Mouse (Mus musculus) heart, embryonic 11.5 days (tissue): ENCODE measurements around the gene Nbeal2. TPM values are rescaled to one million over a fixed set of nuclear protein-coding genes. Genes with fewer than 3 reads are reported as not detected.

ENCODE experiments used
- ATAC-seq: fragments of 200-750 bp; cut with Nextera tagmentation; replicated peaks from 2 replicates; pipeline ENCODE4 v1.8.0; 2017; ENCODE audit warnings: moderate library complexity; ENCODE audit not compliant: insufficient number of reproducible peaks, low FRiP score, low TSS enrichment
- H3K27ac ChIP-seq: fragments of 300-500 bp; sonication (generic); 2 replicates; pipeline ENCODE4 v1.5.1; 2014; ENCODE audit warnings: mild to moderate bottlenecking, low read depth, low read length
- H3K27me3 ChIP-seq: fragments of 300-500 bp; sonication (generic); 2 replicates; pipeline ENCODE4 v1.6.1; 2014; ENCODE audit warnings: mild to moderate bottlenecking, low read length, mixed read lengths; ENCODE audit not compliant: control insufficient read depth, insufficient read depth
- H3K36me3 ChIP-seq: fragments of 300-500 bp; sonication (generic); 2 replicates; pipeline ENCODE4 v1.6.1; 2014; ENCODE audit warnings: mild to moderate bottlenecking, low read length, moderate library complexity, mixed read lengths; ENCODE audit not compliant: control insufficient read depth, insufficient read depth
- H3K4me1 ChIP-seq: fragments of 300-500 bp; sonication (generic); 2 replicates; pipeline ENCODE4 v1.6.1; 2014; ENCODE audit warnings: low read length; ENCODE audit not compliant: control insufficient read depth, insufficient read depth
- H3K4me2 ChIP-seq: fragments of 300-500 bp; sonication (generic); 2 replicates; pipeline ENCODE4 v1.6.1; 2014; ENCODE audit warnings: mild to moderate bottlenecking, moderate library complexity
- H3K4me3 ChIP-seq: fragments of 300-500 bp; sonication (generic); 2 replicates; pipeline ENCODE4 v1.5.1; 2014; ENCODE audit warnings: low read depth, low read length
- H3K9ac ChIP-seq: fragments of 300-500 bp; sonication (generic); 2 replicates; pipeline ENCODE4 v1.6.1; 2014; ENCODE audit warnings: mild to moderate bottlenecking, low read depth, low read length, moderate library complexity
- H3K9me3 ChIP-seq: fragments of 300-500 bp; sonication (generic); replicated peaks from 2 replicates; pipeline ENCODE4 v1.6.1; 2016; ENCODE audit warnings: low read length; ENCODE audit not compliant: control insufficient read depth
- WGBS: fragments of 180-500 bp; shearing (Covaris S2); extraction: QIAGEN DNeasy Blood & Tissue Kit; methylation state at CpG from one replicate; pipeline ENCODE4 v1.1.7; 2014; ENCODE audit not compliant: insufficient replicate concordance; 5-methylcytosine and 5-hydroxymethylcytosine counted together
- polyA plus RNA-seq: library from polyadenylated mRNA; unstranded; fragments of >200 nt; fragmentation: Nextera tagmentation; extraction: Ambion mirVana; gene quantifications from 2 replicates; pipeline ENCODE4 v1.2.1, GENCODE M21; 2014

Nbeal2 gene
- polyA plus RNA-seq, 1 experiment from 2014 or later: 1.4 TPM

- ATAC-seq: no peak
- H3K9ac ChIP-seq: no peak overlapping the region
- no peaks in the 10 kb centered on the region for H3K9me3 ChIP-seq
- H3K36me3 ChIP-seq: no peaks in the 10 kb centered on the region
- peaks cover 67% of the 10 kb centered on the region for H3K4me1 ChIP-seq
- 45% methylated on average over 4 of the region's 4 CpGs for WGBS
- H3K4me3 ChIP-seq: no peak overlapping the region
- H3K4me2 ChIP-seq: 0 out of 2 replicates have a peak overlapping the region, but pooled peaks have one; percentile 0
- no peaks in the 10 kb centered on the region for H3K27me3 ChIP-seq
- no peak overlapping the region for H3K27ac ChIP-seq
Observed at GRCm38 (mm10) chr9:110667219-110667836, 13.4 kb upstream of the Nbeal2 start.

- no peaks in the 10 kb centered on the region for H3K9me3 ChIP-seq
- H3K9ac ChIP-seq: 0 out of 2 replicates have a peak overlapping the region, but pooled peaks have one; percentile 36
- H3K4me3 ChIP-seq: 0 out of 2 replicates have a peak overlapping the region, but pooled peaks have one; percentile 3
- H3K27ac ChIP-seq: peak overlapping the region; percentile 75
- ATAC-seq: no peak
- H3K4me2 ChIP-seq: peak overlapping the region; percentile 51
- H3K36me3 ChIP-seq: no peaks in the 10 kb centered on the region
- WGBS: 27% methylated on average over 8 of the region's 8 CpGs
- H3K4me1 ChIP-seq: peaks cover 64% of the 10 kb centered on the region
- no peaks in the 10 kb centered on the region for H3K27me3 ChIP-seq
Observed at GRCm38 (mm10) chr9:110666374-110666773, 12.4 kb upstream of the Nbeal2 start.

- peaks cover 62% of the 10 kb centered on the region for H3K4me1 ChIP-seq
- H3K27ac ChIP-seq: peak overlapping the region; percentile 75
- 0 out of 2 replicates have a peak overlapping the region, but pooled peaks have one; percentile 3 for H3K4me3 ChIP-seq
- no peaks in the 10 kb centered on the region for H3K9me3 ChIP-seq
- no peaks in the 10 kb centered on the region for H3K27me3 ChIP-seq
- peak overlapping the region; percentile 39; the same call in 1 of the 2 replicates for H3K9ac ChIP-seq
- H3K4me2 ChIP-seq: peak overlapping the region; percentile 51
- 13% methylated on average over 4 of the region's 4 CpGs for WGBS
- ATAC-seq: peak; percentile 87
- H3K36me3 ChIP-seq: no peaks in the 10 kb centered on the region
Observed at GRCm38 (mm10) chr9:110665912-110666311, 12.0 kb upstream of the Nbeal2 start.

GRCm38 (mm10) chr9:110662844-110663243 is 8.9 kb upstream of the Nbeal2 start:
- Histone ChIP-seq H3K9me3 (no peaks in the 10 kb centered on the region), H3K27ac (no peak overlapping the region), H3K4me2 (no peak overlapping the region), H3K36me3 (0 out of 2 replicates have a peak, but pooled peaks cover 2% of the 10 kb centered on the region), H3K4me3 (no peak overlapping the region), H3K27me3 (no peaks in the 10 kb centered on the region), H3K9ac (no peak overlapping the region), H3K4me1 (peaks cover 35% of the 10 kb centered on the region)
- WGBS: 83% methylated on average over 1 of the region's 1 CpGs
- ATAC-seq: no peak

- no peak overlapping the region for H3K27ac ChIP-seq
- no peak overlapping the region for H3K9ac ChIP-seq
- H3K36me3 ChIP-seq: 0 out of 2 replicates have a peak, but pooled peaks cover 2% of the 10 kb centered on the region
- no peak overlapping the region for H3K4me3 ChIP-seq
- no peaks in the 10 kb centered on the region for H3K27me3 ChIP-seq
- WGBS: 61% methylated on average over 7 of the region's 7 CpGs
- no peak overlapping the region for H3K4me2 ChIP-seq
- no peaks in the 10 kb centered on the region for H3K9me3 ChIP-seq
- no peak for ATAC-seq
- H3K4me1 ChIP-seq: peaks cover 23% of the 10 kb centered on the region
Observed at GRCm38 (mm10) chr9:110660856-110661612, 7.1 kb upstream of the Nbeal2 start.

- Histone ChIP-seq H3K27ac (no peak overlapping the region), H3K36me3 (0 out of 2 replicates have a peak, but pooled peaks cover 2% of the 10 kb centered on the region), H3K27me3 (no peaks in the 10 kb centered on the region), H3K4me3 (no peak overlapping the region), H3K4me2 (no peak overlapping the region), H3K9ac (no peak overlapping the region), H3K4me1 (peaks cover 23% of the 10 kb centered on the region), H3K9me3 (no peaks in the 10 kb centered on the region)
- no peak for ATAC-seq
- 81% methylated on average over 2 of the region's 2 CpGs for WGBS
Observed at GRCm38 (mm10) chr9:110660208-110660607, 6.2 kb upstream of the Nbeal2 start.

- H3K27ac ChIP-seq: no peak overlapping the region
- H3K36me3 ChIP-seq: 0 out of 2 replicates have a peak, but pooled peaks cover 2% of the 10 kb centered on the region
- H3K9ac ChIP-seq: no peak overlapping the region
- no peak overlapping the region for H3K4me3 ChIP-seq
- WGBS: 89% methylated on average over 12 of the region's 12 CpGs
- H3K4me1 ChIP-seq: peaks cover 24% of the 10 kb centered on the region
- H3K9me3 ChIP-seq: no peaks in the 10 kb centered on the region
- no peak for ATAC-seq
- no peaks in the 10 kb centered on the region for H3K27me3 ChIP-seq
- H3K4me2 ChIP-seq: no peak overlapping the region
Observed at GRCm38 (mm10) chr9:110659521-110659920, 5.6 kb upstream of the Nbeal2 start.

- Histone ChIP-seq H3K4me2 (peak overlapping the region; percentile 76), H3K9me3 (no peaks in the 10 kb centered on the region), H3K4me3 (peak overlapping the region; percentile 69), H3K27ac (no peak overlapping the region; the same call in 1 of the 2 replicates), H3K36me3 (0 out of 2 replicates have a peak, but pooled peaks cover 2% of the 10 kb centered on the region), H3K27me3 (peaks cover 9% of the 10 kb centered on the region; the same call in 1 of the 2 replicates), H3K4me1 (peaks cover 36% of the 10 kb centered on the region), H3K9ac (peak overlapping the region; percentile 88)
- ATAC-seq: no peak
- WGBS: 72% methylated on average over 13 of the region's 13 CpGs
Observed at GRCm38 (mm10) chr9:110657474-110658078, 3.6 kb upstream of the Nbeal2 start.
